In genomic region chr6:50457551-50458348, GRCm38 (mm10) we compare ENCODE assay signal across 27 mouse cellular contexts. TPM values are rescaled to one million over a fixed set of nuclear protein-coding genes. Genes with fewer than 3 reads are reported as not detected.
DNase-seq lines count a peak whose midpoint lies in the region; ATAC-seq and TF ChIP-seq lines count a peak whose summit lies in the region.
"Had no signal": no experiment of that assay in that cellular context is flagged by ENCODE, and none has a peak within 500 bp of the region (broad histone marks: within the 10 kb centered on the region; RNA-seq: fewer than 3 reads in every experiment).

No protein-coding gene starts in this region.

- 56% methylated on average over 12 of the region's 12 CpGs for WGBS in liver, postnatal 0 days (ENCODE audit: insufficient replicate concordance)
- WGBS in liver, embryonic 12.5 days (ENCODE audit: insufficient replicate concordance): 67% methylated on average over 12 of the region's 12 CpGs
- 39% methylated on average over 12 of the region's 12 CpGs for WGBS in large intestine, adult 2 months
- 63% methylated on average over 12 of the region's 12 CpGs for WGBS in stomach, postnatal 0 days
- WGBS in hindbrain, embryonic 13.5 days: 90% methylated on average over 12 of the region's 12 CpGs

- H3K27ac ChIP-seq in liver, postnatal 0 days (ENCODE audit: low read depth): peak overlapping the region; percentile 35; the same call in 1 of the 2 replicates
- no peak overlapping the region for H3K27ac ChIP-seq in liver, embryonic 12.5 days
- H3K27ac ChIP-seq in stomach, postnatal 0 days (replicated peaks): peak overlapping the region; percentile 93
- no peak overlapping the region for H3K27ac ChIP-seq in hindbrain, embryonic 13.5 days
- H3K27ac ChIP-seq: embryonic facial prominence, embryonic 12.5 days; forebrain, embryonic 15.5 days; hindbrain, embryonic 10.5 days; hindbrain, postnatal 0 days; kidney, embryonic 15.5 days had no signal

- no peak overlapping the region for H3K4me2 ChIP-seq in liver, postnatal 0 days (ENCODE audit: low read depth, low read length)
- H3K4me2 ChIP-seq in liver, embryonic 12.5 days: no peak overlapping the region
- H3K4me2 ChIP-seq in stomach, postnatal 0 days (replicated peaks; ENCODE audit: low read depth): no peak overlapping the region
- no peak overlapping the region for H3K4me2 ChIP-seq in hindbrain, embryonic 13.5 days
- H3K4me2 ChIP-seq: embryonic facial prominence, embryonic 12.5 days; kidney, embryonic 15.5 days; liver, embryonic 11.5 days; midbrain, embryonic 11.5 days had no signal

- 0 out of 2 replicates have a peak, but pooled peaks have one; percentile 50 for TF ChIP-seq EP300 in liver, postnatal 0 days (IDR thresholded peaks at IDR 0.05; ENCODE audit: low read depth)
- TF ChIP-seq EP300 in stomach, postnatal 0 days (optimal IDR thresholded peaks at IDR 0.05): no peak

- no peaks in the 10 kb centered on the region for H3K36me3 ChIP-seq in liver, postnatal 0 days (replicated peaks; ENCODE audit: insufficient read depth, low read length)
- H3K36me3 ChIP-seq in liver, embryonic 12.5 days: no peaks in the 10 kb centered on the region
- H3K36me3 ChIP-seq in stomach, postnatal 0 days (ENCODE audit: control insufficient read depth, insufficient read depth, low read length): no peaks in the 10 kb centered on the region
- no peaks in the 10 kb centered on the region for H3K36me3 ChIP-seq in hindbrain, embryonic 13.5 days
- H3K36me3 ChIP-seq: embryonic facial prominence, embryonic 12.5 days; forebrain, embryonic 15.5 days; hindbrain, embryonic 10.5 days; kidney, embryonic 15.5 days had no signal

- peak; percentile 8; the same call in 1 of the 2 replicates for ATAC-seq in liver, postnatal 0 days
- ATAC-seq in liver, embryonic 12.5 days: no peak
- peak; percentile 50 for ATAC-seq in stomach, postnatal 0 days (ENCODE audit: low FRiP score, low TSS enrichment)
- ATAC-seq in hindbrain, embryonic 13.5 days (ENCODE audit: low FRiP score): no peak
- ATAC-seq: activated CD4-positive, CD25-positive, alpha-beta regulatory T cell, adult 4 months; forebrain, embryonic 15.5 days; hindbrain, postnatal 0 days; midbrain, embryonic 16.5 days had no signal

- H3K4me3 ChIP-seq in liver, postnatal 0 days (ENCODE audit: low read depth, low read length): no peak overlapping the region
- H3K4me3 ChIP-seq in liver, embryonic 12.5 days: no peak overlapping the region
- H3K4me3 ChIP-seq in stomach, postnatal 0 days (ENCODE audit: low read depth, low read length): no peak overlapping the region
- no peak overlapping the region for H3K4me3 ChIP-seq in hindbrain, embryonic 13.5 days
- H3K4me3 ChIP-seq: embryonic facial prominence, embryonic 12.5 days; forebrain, embryonic 15.5 days; hindbrain, embryonic 10.5 days; kidney, embryonic 15.5 days had no signal

- TF ChIP-seq CTCF in liver, postnatal 0 days (IDR thresholded peaks at IDR 0.05; ENCODE audit: low read depth): no peak
- no peak for TF ChIP-seq CTCF in stomach, postnatal 0 days (IDR thresholded peaks at IDR 0.05; ENCODE audit: low read depth)

- no peak overlapping the region for H3K9ac ChIP-seq in liver, postnatal 0 days (replicated peaks)
- no peak overlapping the region for H3K9ac ChIP-seq in liver, embryonic 12.5 days
- no peak overlapping the region for H3K9ac ChIP-seq in stomach, postnatal 0 days (ENCODE audit: low read length)
- H3K9ac ChIP-seq in hindbrain, embryonic 13.5 days: no peak overlapping the region
- H3K9ac ChIP-seq: embryonic facial prominence, embryonic 12.5 days; forebrain, embryonic 15.5 days; kidney, embryonic 15.5 days had no signal

- H3K4me1 ChIP-seq in liver, postnatal 0 days (ENCODE audit: insufficient read depth): peaks cover 23% of the 10 kb centered on the region
- peaks cover 22% of the 10 kb centered on the region for H3K4me1 ChIP-seq in liver, embryonic 12.5 days
- no peaks in the 10 kb centered on the region; the same call in none of the 2 replicates for H3K4me1 ChIP-seq in stomach, postnatal 0 days (replicated peaks; ENCODE audit: control insufficient read depth, insufficient read depth)
- peaks cover 24% of the 10 kb centered on the region for H3K4me1 ChIP-seq in hindbrain, embryonic 13.5 days (replicated peaks)

- no peak for DNase-seq in liver, postnatal 0 days
- peak; percentile 68 for DNase-seq in brain, adult 2 months (ENCODE audit: low read depth, low spot score)
- peak; percentile 57 for DNase-seq in large intestine, adult 2 months (ENCODE audit: low read depth, low spot score)
- peak; percentile 67 for DNase-seq in stomach, postnatal 0 days (ENCODE audit: low spot score)
- DNase-seq in left cerebral cortex, adult 11 months (ENCODE audit: low spot score): no peak
- DNase-seq: adrenal gland, adult 2 months; B cell, adult 2 months; cerebellum, adult 11 months; cerebellum, adult 9-11 months; embryo, embryonic 11 days; gastrocnemius, postnatal 36 days; heart, postnatal 14 days; kidney, adult 11 months; kidney, postnatal 36 days; lung, adult 18-20 months; lung, postnatal 14 days had no signal

- no peaks in the 10 kb centered on the region for H3K9me3 ChIP-seq in liver, postnatal 0 days (ENCODE audit: low read length)
- H3K9me3 ChIP-seq in liver, embryonic 12.5 days (replicated peaks): no peaks in the 10 kb centered on the region
- H3K9me3 ChIP-seq in stomach, postnatal 0 days (ENCODE audit: control insufficient read depth, low read length): no peaks in the 10 kb centered on the region
- H3K9me3 ChIP-seq in hindbrain, embryonic 13.5 days: no peaks in the 10 kb centered on the region
- H3K9me3 ChIP-seq: embryonic facial prominence, embryonic 12.5 days; forebrain, embryonic 15.5 days; hindbrain, embryonic 10.5 days; kidney, embryonic 15.5 days had no signal

- 0 out of 2 replicates have a peak, but pooled peaks cover 8% of the 10 kb centered on the region for H3K27me3 ChIP-seq in liver, postnatal 0 days (ENCODE audit: insufficient read depth, low read length)
- peaks cover 22% of the 10 kb centered on the region for H3K27me3 ChIP-seq in liver, embryonic 12.5 days (replicated peaks)
- no peaks in the 10 kb centered on the region for H3K27me3 ChIP-seq in stomach, postnatal 0 days (ENCODE audit: control insufficient read depth, insufficient read depth, low read length)
- H3K27me3 ChIP-seq in hindbrain, embryonic 13.5 days: peaks cover 21% of the 10 kb centered on the region; the same call in 1 of the 2 replicates
- H3K27me3 ChIP-seq: embryonic facial prominence, embryonic 12.5 days; forebrain, embryonic 15.5 days; kidney, embryonic 15.5 days had no signal

RNA-seq across cellular contexts. Expression of gene Osbpl3, which starts 1.7 kb away (rescaled TPM):
- 0.73 and 0.96 TPM in 2 replicates for polyA plus RNA-seq in liver, postnatal 0 days (2015; fragmentation: Nextera tagmentation; extraction: Ambion mirVana)
- 1.4 and 2.6 TPM in 2 replicates for polyA plus RNA-seq in liver, embryonic 12.5 days (2016; fragmentation: Nextera tagmentation; extraction: Ambion mirVana)
- polyA plus RNA-seq in large intestine, adult 2 months (2012; rRNA removed): 6.0 and 13.0 TPM in 2 replicates
- 14.5 and 15.6 TPM in 2 replicates for polyA plus RNA-seq in stomach, postnatal 0 days (2015; fragmentation: Nextera tagmentation; extraction: Ambion mirVana)
- 4.6 and 4.8 TPM in 2 replicates for polyA plus RNA-seq in hindbrain, embryonic 13.5 days (2015; fragmentation: Nextera tagmentation; extraction: Ambion mirVana)

Comparison
In these comparisons a context has a peak if more than half of its experiments do, and no peak if none do; other contexts are left out.
1. ATAC-seq: peak in liver, postnatal 0 days (single experiment) and stomach, postnatal 0 days (single experiment); none in liver, embryonic 12.5 days (single experiment) and hindbrain, embryonic 13.5 days (single experiment).
2. H3K27ac ChIP-seq: peak in liver, postnatal 0 days (single experiment) and stomach, postnatal 0 days (single experiment); none in liver, embryonic 12.5 days (single experiment) and hindbrain, embryonic 13.5 days (single experiment).
3. DNase-seq: peak in brain, adult 2 months (single experiment), large intestine, adult 2 months (single experiment) and stomach, postnatal 0 days (single experiment); none in liver, postnatal 0 days (single experiment) and left cerebral cortex, adult 11 months (single experiment).